Mouse (Mus musculus) cortical plate, adult 2 months (tissue): ENCODE measurements around the gene Cisd2. TPM values are rescaled to one million over a fixed set of nuclear protein-coding genes. Genes with fewer than 3 reads are reported as not detected.

ENCODE experiments used
- H3K27ac ChIP-seq: fragments of 200-500 bp; 2 replicates; pipeline ENCODE4 v1.5.1; 2012; ENCODE audit warnings: low read length, control low read depth, inconsistent platforms; ENCODE audit not compliant: insufficient read depth
- H3K4me1 ChIP-seq: fragments of 200-500 bp; 2 replicates; pipeline ENCODE4 v1.6.1; 2011; ENCODE audit warnings: low read length; ENCODE audit not compliant: control insufficient read depth, insufficient read depth
- H3K4me3 ChIP-seq: fragments of 200-500 bp; 2 replicates; pipeline ENCODE4 v1.5.1; 2011; ENCODE audit warnings: mild to moderate bottlenecking, low read length, control low read depth; ENCODE audit not compliant: insufficient read depth
- CTCF ChIP-seq: fragments of 200-500 bp; IDR thresholded peaks from 2 replicates; pipeline ENCODE4 v1.5.1; 2011; ENCODE audit warnings: mild to moderate bottlenecking, control low read depth, low read length; ENCODE audit not compliant: insufficient read depth; ENCODE audit errors: extremely low read depth
- POLR2A ChIP-seq: fragments of 200-500 bp; IDR thresholded peaks from 2 replicates; pipeline ENCODE4 v1.6.1; 2011; ENCODE audit warnings: mild to moderate bottlenecking, low read length, control low read depth; ENCODE audit not compliant: insufficient read depth; ENCODE audit errors: extremely low read depth
- polyA plus RNA-seq: library from polyadenylated mRNA; depleted of rRNA; stranded (reverse); fragments of >200 nt; gene quantifications from 2 replicates; pipeline ENCODE4 v1.2.3, GENCODE M21; 2012

The Cisd2 gene
- polyA plus RNA-seq, 1 experiment = 46.9 TPM

- TF ChIP-seq CTCF (no peak), POLR2A (peak; percentile 52; the same call in 1 of the 2 replicates)
- H3K4me1 ChIP-seq = peaks cover 1% of the 10 kb centered on the region; the same call in 1 of the 2 replicates
- H3K27ac ChIP-seq = peak overlapping the region; percentile 100
- H3K4me3 ChIP-seq = peak overlapping the region; percentile 89
These were observed 15.3 kb upstream of the Cisd2 start for GRCm38 (mm10) chr3:135438913-135439531.

GRCm38 (mm10) chr3:135438531-135438912 is 14.8 kb upstream of the Cisd2 start:
- H3K27ac ChIP-seq = peak overlapping the region; percentile 95
- TF ChIP-seq CTCF (no peak), POLR2A (peak; percentile 31; the same call in 1 of the 2 replicates)

GRCm38 (mm10) chr3:135437758-135438495 is 14.2 kb upstream of the Cisd2 start, which contains the start of gene Ube2d3:
Gene Ube2d3, plus strand, starts transcription at chr3:135438149.
- H3K4me1 ChIP-seq = peaks cover 1% of the 10 kb centered on the region; the same call in 1 of the 2 replicates
- TF ChIP-seq POLR2A (peak; percentile 59), CTCF (no peak)
- H3K27ac ChIP-seq = peak within 1 kb of the TSS; percentile 100
- H3K4me3 ChIP-seq = peak within 1 kb of the TSS; percentile 89

More at GRCm38 (mm10) chr3:135438531-135438912, 14.8 kb upstream of the Cisd2 start:
- peaks cover 1% of the 10 kb centered on the region; the same call in 1 of the 2 replicates for H3K4me1 ChIP-seq
- peak overlapping the region; percentile 89 for H3K4me3 ChIP-seq

GRCm38 (mm10) chr3:135436901-135437616 is 13.3 kb upstream of the Cisd2 start:
- peak overlapping the region; percentile 90 for H3K27ac ChIP-seq
- H3K4me1 ChIP-seq = peaks cover 1% of the 10 kb centered on the region; the same call in 1 of the 2 replicates
- H3K4me3 ChIP-seq = peak overlapping the region; percentile 89
- TF ChIP-seq POLR2A = no peak
- TF ChIP-seq CTCF = no peak

- H3K4me3 ChIP-seq = peak overlapping the region; percentile 90
- no peak for TF ChIP-seq CTCF
- peak; percentile 90 for TF ChIP-seq POLR2A
- H3K4me1 ChIP-seq = no peaks in the 10 kb centered on the region
- H3K27ac ChIP-seq = peak overlapping the region; percentile 98
These were observed 693 bp downstream of the Cisd2 start for GRCm38 (mm10) chr3:135422856-135423607.

GRCm38 (mm10) chr3:135422232-135422855 is 1.4 kb downstream of the Cisd2 start:
- Histone ChIP-seq H3K4me3 (peak overlapping the region; percentile 90), H3K4me1 (no peaks in the 10 kb centered on the region), H3K27ac (peak overlapping the region; percentile 53)
- TF ChIP-seq POLR2A = no peak
- TF ChIP-seq CTCF = no peak

GRCm38 (mm10) chr3:135421310-135421594 is 2.5 kb downstream of the Cisd2 start:
- no peak for TF ChIP-seq CTCF
- no peak for TF ChIP-seq POLR2A
- Histone ChIP-seq H3K4me3 (no peak overlapping the region), H3K4me1 (no peaks in the 10 kb centered on the region)

GRCm38 (mm10) chr3:135420542-135421309 is 3.0 kb downstream of the Cisd2 start:
- no peak for TF ChIP-seq POLR2A
- no peak for TF ChIP-seq CTCF
- no peak overlapping the region for H3K4me3 ChIP-seq
- H3K4me1 ChIP-seq = no peaks in the 10 kb centered on the region
- no peak overlapping the region for H3K27ac ChIP-seq

More at GRCm38 (mm10) chr3:135421310-135421594, 2.5 kb downstream of the Cisd2 start:
- no peak overlapping the region for H3K27ac ChIP-seq
